Mouse (Mus musculus) CH12.LX (cell line): Measurements from ENCODE around the gene Atp6v1g3. TPM values are rescaled to one million over a fixed set of nuclear protein-coding genes. Genes with fewer than 3 reads are reported as not detected.
A peak's percentile ranks its signal among the peaks of the same experiment; 100 is the strongest.

Experiments used
- DNase-seq: peaks from one replicate; pipeline ENCODE4 v3.0.0-alpha.2; 2013; ENCODE audit errors: extremely low read depth
- H3K27ac ChIP-seq: 2 replicates; pipeline ENCODE4 v1.5.1; 2012; ENCODE audit warnings: low read depth, mild to moderate bottlenecking, control low read depth, moderate library complexity; ENCODE audit not compliant: insufficient read depth
- H3K27me3 ChIP-seq: replicated peaks from 2 replicates; pipeline ENCODE3; 2012; ENCODE audit warnings: inconsistent platforms
- H3K36me3 ChIP-seq, 2 experiments: replicated peaks in 1 of 2; 2 replicates each; pipeline versions ENCODE3 to v1.6.1; 2012; ENCODE audit warnings: inconsistent platforms in 1 of 2, low read length in 1 of 2, mild to moderate bottlenecking in 1 of 2, mixed read lengths in 1 of 2, moderate library complexity in 1 of 2; ENCODE audit not compliant: control insufficient read depth in 1 of 2, insufficient read depth in 1 of 2
- H3K4me1 ChIP-seq, 2 experiments: 2 replicates each; pipeline ENCODE4 v1.6.1; 2012; ENCODE audit warnings: inconsistent platforms in 1 of 2, moderate library complexity in 1 of 2; ENCODE audit not compliant: insufficient read depth in 2 of 2, control insufficient read depth in 1 of 2
- H3K4me2 ChIP-seq: 2 replicates; pipeline ENCODE4 v1.6.1; 2012; ENCODE audit warnings: low read depth, mild to moderate bottlenecking, control low read depth; ENCODE audit not compliant: poor library complexity, insufficient read depth, severe bottlenecking
- H3K4me3 ChIP-seq, 3 experiments: fragments of 150-350 bp in 1 of 3; sonication (generic) in 1 of 3; replicated peaks in 1 of 3; 2 replicates each; pipeline versions ENCODE3 to v1.5.1; 2011 to 2012; ENCODE audit warnings: low read depth in 2 of 3, low read length in 2 of 3, mild to moderate bottlenecking in 2 of 3, moderate library complexity in 2 of 3, control low read depth in 1 of 3, improper control_type of control experiment in 1 of 3, inconsistent platforms in 1 of 3, mixed read lengths in 1 of 3; ENCODE audit not compliant: poor library complexity in 1 of 3
- H3K79me2 ChIP-seq: replicated peaks from 2 replicates; pipeline ENCODE4 v1.6.1; 2012; ENCODE audit warnings: mild to moderate bottlenecking, moderate library complexity; ENCODE audit not compliant: control insufficient read depth, poor library complexity, insufficient read depth, severe bottlenecking; ENCODE audit errors: extremely low read depth
- H3K9ac ChIP-seq: 2 replicates; pipeline ENCODE4 v1.6.1; 2012; ENCODE audit warnings: low read depth, mild to moderate bottlenecking, control low read depth, moderate library complexity; ENCODE audit not compliant: insufficient read depth
- H3K9me3 ChIP-seq: replicated peaks from 2 replicates; pipeline ENCODE3; 2012; ENCODE audit warnings: low read length, inconsistent platforms, mixed read lengths
- BHLHE40 ChIP-seq: IDR thresholded peaks from 2 replicates; pipeline ENCODE4 v1.6.1; 2011; ENCODE audit warnings: mild to moderate bottlenecking, low read depth, low read length, improper control_type of control experiment
- CHD1 ChIP-seq: IDR thresholded peaks from 2 replicates; pipeline ENCODE4 v1.6.1; 2012; ENCODE audit warnings: low read depth, low read length, improper control_type of control experiment, inconsistent platforms
- CHD2 ChIP-seq: IDR thresholded peaks from 2 replicates; pipeline ENCODE4 v1.6.1; 2011; ENCODE audit warnings: low read length, improper control_type of control experiment
- E2F4 ChIP-seq: IDR thresholded peaks from 2 replicates; pipeline ENCODE4 v1.6.1; 2011; ENCODE audit warnings: low read depth, low read length, improper control_type of control experiment; ENCODE audit not compliant: insufficient replicate concordance
- EP300 ChIP-seq: IDR thresholded peaks from 2 replicates; pipeline ENCODE4 v1.6.1; 2011; ENCODE audit warnings: low read length, improper control_type of control experiment
- GABPA ChIP-seq: IDR thresholded peaks from 2 replicates; pipeline ENCODE4 v1.6.1; 2012; ENCODE audit warnings: low read depth, low read length, improper control_type of control experiment, inconsistent platforms; ENCODE audit not compliant: insufficient replicate concordance
- HCFC1 ChIP-seq: IDR thresholded peaks from 2 replicates; pipeline ENCODE4 v1.6.1; 2012; ENCODE audit warnings: low read depth, mild to moderate bottlenecking, inconsistent platforms, low read length, improper control_type of control experiment
- IRF4 ChIP-seq: IDR thresholded peaks from 2 replicates; pipeline ENCODE4 v1.6.1; 2014; ENCODE audit warnings: low read depth, mild to moderate bottlenecking, inconsistent platforms, low read length, improper control_type of control experiment
- JUN ChIP-seq: IDR thresholded peaks from 2 replicates; pipeline ENCODE4 v1.6.1; 2011; ENCODE audit warnings: low read depth, mild to moderate bottlenecking, low read length, improper control_type of control experiment, moderate library complexity; ENCODE audit not compliant: insufficient read depth
- JUND ChIP-seq: conservative IDR thresholded peaks from 2 replicates; pipeline ENCODE4 v1.6.1; 2011; ENCODE audit warnings: low read depth, low read length, improper control_type of control experiment
- KAT2A ChIP-seq: IDR thresholded peaks from 2 replicates; pipeline ENCODE4 v1.6.1; 2012; ENCODE audit warnings: low read length, improper control_type of control experiment, inconsistent platforms; ENCODE audit not compliant: insufficient replicate concordance
- MYC ChIP-seq: IDR thresholded peaks from 2 replicates; pipeline ENCODE4 v1.6.1; 2011; ENCODE audit warnings: low read depth, mild to moderate bottlenecking, improper control_type of control experiment, low read length
- NELFE ChIP-seq: IDR thresholded peaks from 2 replicates; pipeline ENCODE4 v1.6.1; 2011; ENCODE audit warnings: low read depth, low read length, improper control_type of control experiment
- PAX5 ChIP-seq: IDR thresholded peaks from 2 replicates; pipeline ENCODE4 v1.6.1; 2012; ENCODE audit warnings: low read length, inconsistent platforms, mixed read lengths
- POLR2AphosphoS2 ChIP-seq: IDR thresholded peaks from 2 replicates; pipeline ENCODE4 v1.6.1; 2011; ENCODE audit warnings: low read depth, low read length, improper control_type of control experiment
- RCOR1 ChIP-seq: conservative IDR thresholded peaks from 2 replicates; pipeline ENCODE4 v1.6.1; 2012; ENCODE audit warnings: low read depth, mild to moderate bottlenecking, inconsistent platforms, low read length, improper control_type of control experiment
- SIN3A ChIP-seq: IDR thresholded peaks from 2 replicates; pipeline ENCODE4 v1.6.1; 2012; ENCODE audit warnings: low read length, improper control_type of control experiment, inconsistent platforms
- TBP ChIP-seq: conservative IDR thresholded peaks from 2 replicates; pipeline ENCODE4 v1.6.1; 2011; ENCODE audit warnings: low read depth, low read length, improper control_type of control experiment
- TCF12 ChIP-seq: IDR thresholded peaks from 2 replicates; pipeline ENCODE4 v1.6.1; 2014; ENCODE audit warnings: low read depth, mild to moderate bottlenecking, inconsistent platforms, low read length, improper control_type of control experiment
- USF1 ChIP-seq: IDR thresholded peaks from 2 replicates; pipeline ENCODE4 v1.6.1; 2014; ENCODE audit warnings: low read depth, mild to moderate bottlenecking, inconsistent platforms, low read length, improper control_type of control experiment
- USF2 ChIP-seq: conservative IDR thresholded peaks from 2 replicates; pipeline ENCODE4 v1.6.1; 2011; ENCODE audit warnings: low read depth, low read length, improper control_type of control experiment
- ZMIZ1 ChIP-seq: IDR thresholded peaks from 2 replicates; pipeline ENCODE4 v1.6.1; 2012; ENCODE audit warnings: low read depth, mild to moderate bottlenecking, inconsistent platforms, low read length, improper control_type of control experiment
- ZNF384 ChIP-seq: IDR thresholded peaks from 2 replicates; pipeline ENCODE4 v1.6.1; 2012; ENCODE audit warnings: low read depth, low read length, improper control_type of control experiment, inconsistent platforms
- dilution Hi-C: fragments of 300-500 bp; cut with MboI; formaldehyde crosslinking; loops from 2 replicates; pipeline ENCODE4 v1.14.3; 2020; ENCODE audit warnings: low sequenced_read_pairs; ENCODE audit not compliant: extremely low pct_unique_long_range_greater_than_20kb, extremely low pct_ligation_motif_present
- in situ Hi-C: fragments of 300-500 bp; cut with MboI; formaldehyde crosslinking; loops from 3 replicates; pipeline ENCODE4 v1.14.3; 2019; ENCODE audit warnings: low sequenced_read_pairs, low pct_ligation_motif_present, low pct_unique_long_range_greater_than_20kb, mixed read lengths
- polyA plus RNA-seq: library from polyadenylated mRNA; unstranded; fragments of >175 nt; gene quantifications from 2 replicates; pipeline ENCODE4 v1.2.1, GENCODE M21; 2012; ENCODE audit warnings: low read depth; ENCODE audit not compliant: insufficient read length
- total RNA-seq, 2 experiments: library from RNA; depleted of rRNA; stranded (reverse); fragments of 300-350 nt in 1 of 2; fragments of >200 nt in 1 of 2; gene quantifications; 2 replicates each; pipeline ENCODE4 v1.2.3; 2012 to 2014

The Atp6v1g3 gene
- total and polyA plus RNA-seq, 3 experiments, result not detected

DNA sequence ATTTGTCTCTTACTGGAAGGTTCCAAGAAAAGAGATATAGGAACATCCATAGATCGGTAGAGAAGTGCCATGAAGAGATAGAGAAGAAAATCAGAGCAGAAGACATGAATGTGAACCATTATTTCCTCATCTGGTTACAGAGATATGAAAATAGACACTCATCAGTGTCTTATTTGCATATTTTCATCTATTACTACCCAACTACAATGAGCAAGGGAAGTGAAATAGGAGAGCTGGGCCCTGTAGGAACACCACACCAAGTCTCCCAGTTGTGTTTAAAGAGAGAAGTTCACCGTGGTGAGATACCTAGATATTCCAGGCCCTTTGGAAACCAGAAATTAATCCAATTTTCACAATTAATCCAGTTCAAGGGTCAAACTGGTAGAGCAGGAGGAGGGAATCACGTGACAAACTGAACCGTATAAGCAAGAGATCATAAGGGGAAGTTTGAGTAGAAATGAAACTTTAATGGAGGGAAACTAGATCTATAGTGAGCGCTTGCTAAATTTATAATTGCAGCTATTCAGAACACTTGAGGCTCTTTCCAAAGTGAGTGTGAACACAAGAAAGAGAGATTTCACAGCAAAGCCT is 6.0 kb upstream of the Atp6v1g3 start:
- Histone ChIP-seq H3K9ac (no peak overlapping the region), H3K4me1 (peaks cover 2 to 27% of the 10 kb centered on the region in 2 experiments; a peak in 3 of 4 replicates), H3K79me2 (no peaks in the 10 kb centered on the region), H3K4me3 (no peak overlapping the region), H3K36me3 (no peaks in the 10 kb centered on the region), H3K27ac (no peak overlapping the region), H3K4me2 (peak overlapping the region; percentile 50; the same call in 1 of the 2 replicates), H3K9me3 (no peaks in the 10 kb centered on the region), H3K27me3 (no peaks in the 10 kb centered on the region)
- peak; percentile 45 for DNase-seq
- TF ChIP-seq RCOR1 (no peak), USF1 (peak; percentile 71), USF2 (peak; percentile 75), SIN3A (no peak), JUND (no peak), EP300 (peak; percentile 42), IRF4 (no peak), POLR2AphosphoS2 (no peak), BHLHE40 (peak; percentile 79), KAT2A (no peak), GABPA (no peak)
- dilution Hi-C loops (no loop called here), in situ Hi-C loops (no loop called here)

DNA sequence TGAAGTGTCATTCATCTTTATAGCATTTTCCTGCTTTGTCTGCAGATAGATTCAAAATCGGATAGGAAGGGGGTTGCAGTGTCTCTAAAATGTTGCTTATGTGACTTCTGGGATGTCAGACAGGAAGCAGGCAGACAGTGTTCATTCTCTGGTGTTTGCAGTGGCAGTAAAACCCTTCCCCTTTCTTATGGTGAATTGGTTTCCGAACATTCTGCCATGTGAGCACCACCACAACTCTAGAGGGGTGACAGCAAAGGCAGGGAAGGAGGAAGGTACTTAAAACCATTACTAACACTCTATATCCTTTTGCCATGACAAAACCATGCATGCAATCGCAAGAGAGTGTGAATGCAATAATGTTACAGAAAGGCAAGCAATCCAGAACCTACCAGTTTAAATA is 1.4 kb downstream of the Atp6v1g3 start:
- no peaks in the 10 kb centered on the region for H3K36me3 ChIP-seq
- no peaks in the 10 kb centered on the region for H3K9me3 ChIP-seq
- no peak overlapping the region for H3K4me3 ChIP-seq
- no peak for TF ChIP-seq NELFE
- no peak for TF ChIP-seq SIN3A
- TF ChIP-seq MYC, result no peak
- no peak for TF ChIP-seq ZMIZ1
- no peak for TF ChIP-seq TCF12
- TF ChIP-seq POLR2AphosphoS2, result no peak
- TF ChIP-seq TBP, result no peak
- no peak for TF ChIP-seq KAT2A
- no peak for TF ChIP-seq CHD1
- TF ChIP-seq RCOR1, result no peak
- no peak for TF ChIP-seq EP300
- no peak for TF ChIP-seq PAX5
- TF ChIP-seq JUN, result no peak
- TF ChIP-seq CHD2, result no peak
- no peak for TF ChIP-seq USF2
- no peak for TF ChIP-seq E2F4
- no peak for TF ChIP-seq HCFC1
- TF ChIP-seq ZNF384, result no peak
- no peaks in the 10 kb centered on the region for H3K79me2 ChIP-seq
- no peak overlapping the region for H3K4me2 ChIP-seq
- no peak overlapping the region for H3K27ac ChIP-seq
- H3K9ac ChIP-seq, result no peak overlapping the region
- no peak for DNase-seq
- dilution Hi-C loops, result no loop called here
- H3K27me3 ChIP-seq, result peaks cover 2% of the 10 kb centered on the region
- in situ Hi-C loops, result loop anchor here (10.0 kb wide), 1 partner anchor 140 kb away; no protein-coding TSS in a partner anchor
- H3K4me1 ChIP-seq, result 0 out of 4 replicates have a peak, but pooled peaks cover 0 to 4% of the 10 kb centered on the region in 2 experiments
